Mouse (Mus musculus) G1E-ER4 (cell line): Measurements from ENCODE around the gene Spocd1. TPM values are rescaled to one million over a fixed set of nuclear protein-coding genes. Genes with fewer than 3 reads are reported as not detected.

Experiments used
- GATA1 ChIP-seq: IDR thresholded peaks from one replicate; pipeline ENCODE4 v1.8.0; 2012; ENCODE audit warnings: low read length, inconsistent platforms
- polyA plus RNA-seq: library from polyadenylated mRNA; stranded (reverse); fragments of >175 nt; gene quantifications from 2 replicates; pipeline ENCODE4 v1.2.3, GENCODE M21; 2012

Spocd1 gene
- 0.02 TPM in 1 of 2 replicates, not detected in the other for polyA plus RNA-seq

DNA sequence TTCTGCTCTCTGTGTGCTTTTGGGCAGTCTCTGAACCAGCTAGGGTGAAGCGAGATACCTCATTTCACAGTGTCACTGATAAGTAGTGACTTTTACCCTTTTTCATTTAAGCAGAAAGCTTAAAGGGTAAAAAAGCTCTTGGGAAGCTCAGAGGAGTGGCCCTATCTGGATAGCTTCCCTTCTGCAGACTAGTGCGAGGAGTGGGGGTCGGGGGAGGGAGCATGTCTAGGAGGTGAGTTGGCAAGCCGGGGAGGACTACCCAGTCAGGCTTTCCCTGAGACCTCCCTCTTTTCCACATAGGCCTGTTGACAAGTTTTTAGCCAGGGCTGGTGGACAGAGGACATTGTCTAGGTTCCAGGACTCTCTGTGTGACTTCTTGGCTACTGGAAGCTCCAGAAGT is at the start of gene Spocd1:
Gene Spocd1 (plus strand): TSS at position 301 of the 400 bp plus-strand sequence.
- no peak for TF ChIP-seq GATA1

DNA sequence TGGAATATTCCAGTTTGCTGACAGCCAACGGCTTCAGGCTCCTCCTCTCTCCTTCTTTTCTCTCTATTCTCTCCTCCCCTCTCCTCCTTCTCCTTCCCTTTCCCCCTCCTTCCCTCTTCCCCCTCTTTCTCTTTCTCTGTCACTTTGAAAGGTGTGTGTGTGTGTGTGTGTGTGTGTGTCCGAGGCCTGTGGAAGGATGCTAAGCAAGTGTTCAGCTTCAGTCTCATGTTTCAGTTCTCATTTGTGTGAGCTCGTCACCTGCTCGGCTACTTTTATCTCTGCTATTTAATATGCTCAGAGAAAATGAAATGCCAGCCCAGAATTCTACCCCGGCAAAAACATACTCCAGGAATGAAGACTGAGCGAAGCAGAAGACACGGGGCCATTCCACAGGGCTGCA is 48.4 kb upstream of the Spocd1 start:
- TF ChIP-seq GATA1: no peak

DNA sequence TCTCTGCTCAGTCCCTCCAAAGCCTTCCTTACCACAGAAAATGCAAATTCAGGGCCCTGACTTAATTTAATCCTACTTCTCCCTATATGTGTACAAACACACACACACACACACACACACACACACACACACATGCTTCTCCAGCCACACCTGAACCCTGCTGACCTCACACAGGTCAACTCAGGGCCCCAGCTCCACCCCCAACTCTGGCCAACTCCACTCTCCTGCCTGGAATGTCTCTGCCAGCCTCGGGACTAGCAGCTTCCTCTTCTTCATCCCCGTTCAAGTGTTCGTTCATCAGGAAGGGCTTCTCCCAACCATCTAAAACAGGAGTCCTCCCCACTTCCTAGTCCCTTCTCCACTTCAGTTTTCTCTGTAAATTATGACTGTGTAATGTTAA is 47.4 kb upstream of the Spocd1 start:
- TF ChIP-seq GATA1: no peak

DNA sequence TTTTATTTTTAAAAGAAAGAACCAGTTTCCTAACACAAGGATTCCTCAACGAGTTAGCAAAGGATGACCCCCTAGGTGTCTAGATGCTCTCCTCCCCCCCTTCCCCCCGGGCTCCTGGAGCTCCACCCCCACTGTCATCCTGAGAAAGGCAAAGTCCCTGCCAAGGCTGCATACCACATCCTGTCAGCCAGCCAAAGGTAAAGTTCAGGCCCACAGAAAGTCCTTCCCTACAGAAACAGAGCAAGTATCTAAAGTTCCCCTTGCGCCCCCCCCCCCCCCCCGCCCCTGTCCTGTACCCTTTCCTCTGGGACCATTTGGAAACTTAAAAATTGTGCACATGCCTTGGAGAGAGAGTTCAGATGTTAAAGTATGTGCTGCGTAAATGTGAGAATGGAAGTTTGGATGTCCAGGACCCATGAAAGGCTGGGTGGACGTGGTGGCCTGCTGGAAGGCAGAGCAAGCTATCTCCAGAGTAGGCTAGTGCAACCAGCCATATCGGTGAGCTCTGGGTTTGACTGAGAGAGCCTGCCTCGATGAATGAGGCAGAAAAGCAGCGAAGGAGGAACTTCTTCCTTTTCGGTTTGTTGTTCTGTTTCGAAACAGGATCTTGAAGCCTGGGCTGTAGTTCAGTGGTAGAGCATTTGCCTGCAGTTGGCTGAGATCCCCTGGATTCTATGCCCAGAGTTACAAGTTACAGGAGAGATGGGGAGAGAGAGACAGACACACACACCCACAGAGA is 46.3 kb upstream of the Spocd1 start:
- TF ChIP-seq GATA1: no peak

DNA sequence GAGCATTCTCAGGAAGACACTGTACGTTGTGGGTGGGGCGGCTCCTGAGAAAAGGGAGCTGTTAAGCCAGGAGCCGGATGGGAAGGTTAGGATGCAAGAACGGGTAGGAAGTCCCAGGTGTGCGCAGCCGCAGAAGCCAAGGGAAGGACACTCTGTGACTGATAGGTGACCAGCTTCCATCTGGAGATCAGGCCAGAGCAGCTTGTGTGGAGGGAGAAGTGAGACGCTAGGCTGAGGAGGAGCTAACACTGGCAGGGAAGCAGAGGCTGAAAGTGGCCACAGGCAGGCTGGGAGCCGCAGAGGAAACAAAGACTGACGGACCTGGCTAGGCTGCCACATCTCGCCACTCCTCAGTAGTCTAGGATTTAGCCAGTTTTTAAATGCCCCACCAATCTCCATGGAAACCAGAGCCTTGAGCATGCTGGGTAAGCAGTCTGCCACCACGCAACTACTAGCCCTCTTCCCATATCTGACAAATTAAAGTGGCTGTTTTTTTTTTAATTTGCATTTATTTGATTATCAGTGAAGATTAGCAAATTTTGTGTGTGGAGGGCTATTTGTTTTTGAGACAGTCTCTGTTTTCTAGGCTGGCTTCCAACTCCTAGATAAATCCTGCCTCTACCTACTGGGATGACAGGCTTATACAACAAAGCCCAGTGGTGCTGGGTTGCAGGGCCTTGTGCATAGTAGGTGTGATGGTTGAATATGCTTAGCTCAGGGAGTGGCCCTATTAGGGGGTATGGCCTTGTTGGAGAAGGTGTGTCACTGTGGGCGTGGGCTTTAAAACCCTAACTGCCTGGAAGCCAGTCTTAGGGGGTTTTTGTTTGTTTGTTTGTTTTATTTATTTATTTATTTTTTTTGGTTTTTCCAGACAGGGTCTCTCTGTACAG is 44.8 kb upstream of the Spocd1 start:
- no peak for TF ChIP-seq GATA1

DNA sequence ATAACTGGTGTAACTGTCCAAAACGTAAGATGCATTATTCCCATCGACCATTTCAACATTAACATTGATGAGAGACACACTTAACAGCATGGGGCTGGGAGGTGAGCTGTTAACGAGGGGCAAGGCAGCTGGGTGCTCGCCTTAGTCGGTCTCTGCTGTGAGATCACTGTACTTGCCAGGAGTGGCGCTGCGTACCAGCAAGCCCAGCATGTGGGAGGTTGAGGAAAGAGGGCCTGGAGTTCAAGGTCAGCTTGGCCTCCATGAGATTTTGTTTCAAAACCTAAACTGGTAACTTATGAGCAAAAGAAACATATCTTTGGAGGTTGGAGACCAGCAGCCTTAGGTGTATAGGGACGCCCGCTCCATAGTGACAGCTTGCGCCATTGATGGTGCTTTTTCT is 39.4 kb upstream of the Spocd1 start:
- TF ChIP-seq GATA1: no peak

DNA sequence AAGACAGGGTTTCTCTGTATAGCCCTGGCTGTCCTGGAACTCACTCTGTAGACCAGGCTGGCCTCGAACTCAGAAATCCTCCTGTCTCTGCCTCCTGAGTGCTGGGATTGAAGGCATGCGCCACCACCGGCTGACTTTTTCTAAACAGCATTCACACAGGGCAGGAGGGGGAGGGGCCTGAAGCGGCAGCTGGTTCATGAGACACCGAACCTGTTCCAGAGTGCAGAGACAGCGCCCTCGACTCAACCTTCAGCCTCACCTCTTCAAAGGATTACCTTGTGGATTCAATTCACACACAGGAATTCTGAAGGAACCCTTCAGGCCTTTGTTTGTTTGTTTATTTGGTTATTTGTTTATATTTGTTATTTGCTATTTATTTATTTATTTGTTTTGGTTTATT is 39.0 kb upstream of the Spocd1 start:
- TF ChIP-seq GATA1: no peak

DNA sequence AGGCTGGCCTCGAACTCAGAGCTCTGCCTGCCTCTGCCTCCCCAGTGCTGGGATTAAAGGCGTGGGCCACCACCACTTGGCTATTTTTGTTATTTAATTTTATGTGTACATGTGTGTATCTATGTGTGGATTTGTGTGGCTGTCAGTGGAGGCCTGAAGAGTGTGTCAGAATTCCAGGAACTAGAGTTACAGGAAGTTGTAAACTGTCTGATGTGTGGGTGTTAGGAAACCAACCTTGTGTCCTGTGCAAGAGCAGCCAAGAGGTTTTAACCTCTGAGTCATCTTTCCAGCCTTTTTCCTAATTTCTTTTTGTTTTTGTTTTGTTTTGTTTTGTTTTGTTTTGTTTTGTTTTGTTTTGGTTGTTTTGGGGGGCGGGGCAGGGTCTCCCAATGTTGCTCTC is 34.2 kb upstream of the Spocd1 start:
- no peak for TF ChIP-seq GATA1

DNA sequence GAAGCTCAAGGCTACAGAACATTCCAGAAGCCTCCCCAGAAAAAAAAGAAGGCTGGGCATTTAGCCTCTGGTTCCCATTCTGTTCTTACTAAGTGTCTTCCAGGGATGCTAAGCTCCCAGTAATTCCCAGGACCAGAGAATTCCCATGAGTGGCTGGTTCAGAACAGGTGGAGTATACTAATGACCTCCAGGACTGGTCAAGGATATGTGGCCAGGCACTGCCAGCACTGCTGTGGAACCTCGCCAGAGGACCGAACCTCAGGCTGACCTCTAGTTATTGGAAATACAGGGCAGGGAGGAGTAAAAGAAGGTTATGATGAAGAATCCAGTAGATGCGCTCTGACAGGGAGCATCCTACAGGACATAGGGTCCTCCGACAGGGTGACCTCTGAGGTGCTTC is 26.7 kb upstream of the Spocd1 start:
- no peak for TF ChIP-seq GATA1

DNA sequence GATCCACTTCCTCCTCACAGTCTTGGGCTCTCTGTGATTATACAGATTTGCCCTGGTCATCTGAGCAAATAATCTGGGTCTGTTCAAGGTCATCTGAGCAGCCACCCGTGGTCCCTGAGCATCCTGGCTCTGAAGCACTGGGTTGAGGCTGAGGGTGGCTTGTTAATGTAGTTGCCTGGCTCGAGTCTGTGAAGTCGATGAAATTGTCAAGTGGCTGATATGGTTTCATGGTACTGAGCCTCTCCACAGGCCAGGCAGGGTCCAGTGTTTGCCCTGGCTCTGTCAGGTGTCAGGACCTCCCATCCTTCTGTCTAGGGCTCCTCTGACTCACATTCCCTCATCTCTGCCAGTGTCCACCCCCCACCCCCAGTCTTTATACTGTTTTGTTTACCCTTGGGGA is 25.5 kb upstream of the Spocd1 start:
- no peak for TF ChIP-seq GATA1

DNA sequence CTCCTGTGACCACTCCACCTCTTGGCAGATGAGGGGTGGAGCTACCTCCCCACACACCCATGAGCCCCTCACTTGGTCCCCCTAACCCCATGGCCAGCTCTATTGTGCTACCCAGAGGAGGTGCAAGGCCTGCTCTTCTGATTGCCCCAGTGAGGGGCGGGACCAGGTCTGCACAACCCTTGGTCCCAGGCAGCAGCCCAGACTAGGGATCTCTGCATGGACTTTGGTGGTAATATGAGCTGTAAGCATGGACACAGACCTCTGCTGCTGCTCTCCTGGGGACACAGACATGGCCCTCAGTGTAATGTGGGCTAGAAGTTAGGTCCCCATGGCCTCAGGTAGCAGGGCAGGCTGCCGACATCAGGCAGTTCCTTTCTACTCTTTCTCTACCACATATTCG is 24.0 kb upstream of the Spocd1 start:
- no peak for TF ChIP-seq GATA1

DNA sequence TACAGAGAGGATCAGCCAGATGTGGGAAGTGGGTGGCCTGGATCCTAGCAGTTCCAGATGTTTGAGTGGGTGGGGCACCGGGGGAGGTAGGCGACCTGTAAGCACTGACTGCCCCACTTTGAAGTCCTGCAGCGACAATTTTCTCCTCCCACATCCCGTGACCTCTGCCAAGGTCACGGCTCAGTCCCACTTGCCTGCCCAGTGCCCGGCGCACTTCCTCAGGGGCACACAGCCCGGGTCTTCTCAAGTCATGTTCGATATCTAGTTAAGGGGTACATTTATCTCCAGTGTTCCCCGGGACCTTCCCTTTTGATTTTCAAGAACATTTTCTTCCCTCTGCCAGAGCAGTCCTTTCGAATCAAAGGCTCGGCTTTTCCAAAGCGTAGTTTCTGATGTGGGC is 23.0 kb upstream of the Spocd1 start:
- TF ChIP-seq GATA1: no peak

DNA sequence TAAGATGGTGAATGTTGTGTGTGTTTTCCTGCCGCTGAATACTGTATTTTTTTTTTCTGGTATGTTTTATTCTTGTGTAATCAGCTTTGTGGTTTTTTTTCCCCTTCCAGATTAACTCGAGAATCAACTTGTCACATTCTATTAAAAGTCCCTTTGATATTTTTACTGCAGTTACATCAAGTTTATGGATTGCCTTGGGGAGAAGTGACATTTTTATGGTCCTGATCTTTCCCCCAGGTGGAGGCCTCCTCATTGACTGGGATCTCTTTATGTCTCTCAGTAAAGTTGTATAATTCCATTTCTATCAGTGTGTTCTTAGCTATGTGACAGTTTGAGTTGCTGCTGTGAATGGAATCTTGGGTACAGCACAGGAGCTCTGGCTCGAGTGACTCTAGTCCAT is 20.2 kb upstream of the Spocd1 start:
- no peak for TF ChIP-seq GATA1

DNA sequence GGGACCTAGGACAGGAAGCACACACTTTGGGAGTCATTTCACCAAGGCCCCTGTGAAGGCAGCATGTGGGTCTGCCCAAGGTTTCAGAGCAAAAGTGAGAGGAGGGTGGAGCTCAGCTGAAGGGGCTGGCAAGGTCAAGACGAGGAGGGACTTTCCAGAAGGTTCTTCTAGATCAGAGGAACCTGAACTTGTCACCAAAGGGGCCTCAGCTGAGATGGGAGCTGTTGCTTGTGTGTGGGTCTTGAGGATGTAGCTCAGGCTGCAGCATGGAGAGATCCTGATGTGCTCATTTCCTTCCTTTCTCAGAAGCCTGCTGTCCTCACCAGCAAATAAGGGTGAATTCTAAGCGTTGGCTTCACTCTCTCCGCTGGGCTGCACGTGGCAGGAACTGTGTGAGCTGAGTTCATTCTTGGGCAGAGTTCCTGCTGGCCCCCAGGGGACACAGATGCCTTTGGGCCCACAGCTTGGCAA is 19.8 kb upstream of the Spocd1 start:
- TF ChIP-seq GATA1: no peak

DNA sequence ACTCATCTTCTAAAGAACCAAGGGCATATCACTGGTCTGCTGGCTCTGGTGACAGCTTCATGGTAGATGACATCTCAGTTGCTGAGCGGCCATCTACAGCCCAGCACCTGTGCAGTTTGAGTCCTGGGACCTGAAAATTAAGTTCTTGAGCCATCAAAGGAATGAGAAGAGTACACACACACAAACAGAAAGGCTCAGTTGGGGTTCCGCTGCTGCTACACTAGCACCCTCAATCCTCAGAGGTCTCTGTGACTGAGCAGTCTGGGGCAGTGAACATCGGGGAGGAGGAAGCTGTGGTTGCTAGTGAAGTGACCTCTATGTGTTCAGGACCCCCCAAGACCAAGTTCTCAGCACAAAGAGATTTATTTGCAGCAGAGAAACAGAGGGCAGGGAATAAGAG is 16.1 kb upstream of the Spocd1 start:
- no peak for TF ChIP-seq GATA1

DNA sequence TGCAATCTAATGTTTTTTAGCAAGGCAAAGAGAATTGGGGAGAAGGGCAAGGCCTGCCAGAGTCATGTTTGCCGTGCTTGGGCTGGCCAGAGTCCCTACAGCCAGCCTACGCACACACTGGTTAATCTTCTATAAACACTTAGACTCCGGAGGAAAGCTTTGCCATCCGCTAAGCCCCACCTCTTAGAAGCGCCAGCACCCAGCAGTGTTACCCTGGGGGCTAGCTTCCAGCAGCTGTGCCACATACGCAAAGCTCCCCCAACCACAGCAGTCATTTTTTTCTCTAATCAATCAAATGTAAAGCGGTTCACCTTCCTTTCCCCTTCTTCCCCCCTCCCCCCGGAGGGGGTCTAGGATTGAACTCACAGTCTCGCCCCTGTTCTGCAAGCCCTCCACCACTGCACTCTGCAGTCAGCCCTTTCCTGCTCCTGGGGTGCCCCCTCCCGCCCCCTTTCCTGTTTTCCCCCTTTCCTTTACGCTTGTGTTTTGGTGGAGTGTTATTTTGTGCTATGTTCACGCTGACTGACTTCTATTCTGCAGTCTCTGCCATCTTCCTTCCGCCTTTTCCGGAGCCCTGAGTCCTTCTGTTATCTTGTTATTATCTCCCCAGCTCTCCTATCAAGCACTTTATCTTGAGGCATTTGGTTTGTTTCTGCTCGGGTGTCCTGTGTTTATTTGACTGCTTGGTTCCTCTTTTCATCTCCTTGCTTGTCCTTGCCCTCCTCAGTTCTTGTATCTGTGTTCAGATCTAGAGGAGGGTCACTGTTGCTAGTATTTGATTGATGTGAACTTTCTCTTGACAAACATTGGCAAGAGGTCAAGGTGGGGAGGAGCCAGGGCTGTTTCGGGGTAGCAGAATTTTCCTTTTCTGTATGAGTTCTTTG is 15.0 kb upstream of the Spocd1 start:
- peak; percentile 65 for TF ChIP-seq GATA1
